Mouse (Mus musculus) layer of hippocampus, postnatal 14 days (tissue): ENCODE results near the gene Scaper. TPM values are rescaled to one million over a fixed set of nuclear protein-coding genes. Genes with fewer than 3 reads are reported as not detected.
A peak's percentile ranks its signal among the peaks of the same experiment; 100 is the strongest.

Experiments used
- DNase-seq, 2 experiments: peaks; one replicate each; pipeline ENCODE4 v3.0.0; 2021 to 2022; ENCODE audit warnings: low spot score in 2 of 2, mixed read lengths in 1 of 2
- total RNA-seq, 2 experiments: library from RNA; stranded (reverse); gene quantifications; 2 replicates each; pipeline ENCODE4 v1.2.3; 2021

Gene Scaper
- total RNA-seq, 2 experiments from 2014 or later = 31.4 to 32.3 TPM

DNA sequence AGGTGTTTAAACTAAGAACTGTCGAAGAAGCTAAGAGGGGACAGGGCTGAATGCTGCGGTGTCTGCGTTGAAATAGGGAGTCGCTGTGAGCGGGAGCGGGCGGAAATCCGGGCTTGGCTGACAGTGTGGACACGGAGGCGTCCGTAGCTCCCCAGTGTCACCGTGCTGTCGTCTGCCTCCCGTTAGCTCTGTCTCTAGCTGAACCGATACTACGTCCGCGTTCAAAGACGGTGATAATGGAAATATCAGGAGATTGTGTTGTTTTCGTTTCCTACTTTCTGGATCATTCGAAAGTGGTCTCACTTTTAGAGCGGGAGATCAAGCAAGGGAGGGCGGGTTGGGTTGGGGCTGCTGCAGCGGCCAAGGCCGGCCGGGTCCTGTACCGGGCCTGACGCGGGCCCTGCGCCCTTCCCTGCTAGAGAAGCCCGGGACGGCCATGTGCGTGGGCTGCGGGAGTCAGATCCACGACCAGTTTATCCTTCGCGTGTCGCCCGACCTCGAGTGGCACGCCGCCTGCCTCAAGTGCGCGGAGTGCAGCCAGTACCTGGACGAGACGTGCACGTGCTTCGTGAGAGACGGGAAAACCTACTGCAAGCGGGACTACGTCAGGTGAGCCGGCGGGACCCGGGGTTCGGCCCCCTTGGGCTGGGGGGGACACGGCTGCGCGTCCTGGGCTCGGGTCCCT is 396.1 kb downstream of the Scaper start:
- DNase-seq = peak in 1 of 2 experiments; percentile 24

DNA sequence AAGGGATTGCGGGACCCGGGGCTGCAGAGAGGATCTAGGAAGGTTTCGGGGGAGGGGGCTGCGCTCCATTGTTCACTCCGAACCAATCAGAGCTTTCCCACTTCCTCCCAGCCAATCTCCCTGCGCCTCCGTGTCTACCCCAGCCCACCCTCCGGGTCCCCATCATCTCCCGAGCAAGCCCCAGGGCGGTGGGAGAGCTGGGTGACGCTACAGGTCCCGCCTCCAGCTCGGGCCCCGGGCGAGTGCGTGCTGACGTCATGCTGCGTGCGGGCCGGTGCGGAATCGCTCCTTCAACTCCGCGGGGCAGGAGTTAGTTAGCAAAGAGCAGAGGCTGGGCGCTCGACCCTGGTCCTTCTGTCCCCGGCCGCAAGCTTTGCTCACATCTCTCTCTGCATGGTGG is 397.0 kb downstream of the Scaper start:
- DNase-seq = peak; percentile 55 to 78

GRCm38 (mm10) chr9:55540391-55540770 is 397.5 kb downstream of the Scaper start:
- DNase-seq = peak in 1 of 2 experiments; percentile 12

DNA sequence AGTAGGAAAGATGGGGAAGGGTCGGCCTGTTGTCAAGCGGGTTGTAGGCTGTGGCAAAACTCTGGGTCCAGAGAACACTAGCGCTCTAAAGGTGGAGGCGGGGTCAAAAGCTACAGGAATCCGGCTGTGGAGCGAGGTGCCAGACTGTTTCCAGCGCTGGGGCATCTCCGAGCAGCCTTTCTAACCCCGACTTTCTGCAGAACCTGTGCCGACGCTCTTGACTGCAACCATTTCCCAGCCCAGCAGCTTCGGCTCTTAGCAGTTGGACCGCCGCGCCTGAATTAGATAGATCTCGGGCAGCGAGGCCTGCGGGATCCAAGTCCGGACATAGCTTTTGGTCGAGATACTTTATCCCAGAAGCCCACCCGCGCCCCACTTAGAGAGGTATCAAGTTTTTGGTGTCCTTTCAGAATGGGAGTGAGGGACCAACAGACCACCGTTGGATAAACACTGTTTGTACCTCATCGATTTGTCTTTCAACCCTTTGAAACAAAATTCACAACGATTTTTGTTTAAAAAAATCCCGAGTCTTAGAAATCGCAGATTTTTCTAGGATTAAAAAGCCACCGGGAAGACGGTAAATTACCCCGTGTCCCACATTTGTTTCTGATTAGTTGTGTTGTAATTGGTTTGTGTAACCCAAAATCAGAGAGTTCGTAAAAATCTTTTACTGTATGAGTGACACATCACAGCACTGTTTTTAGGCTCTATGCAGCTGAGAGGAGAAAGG is 398.1 kb downstream of the Scaper start:
- DNase-seq = peak in 1 of 2 experiments; percentile 14

DNA sequence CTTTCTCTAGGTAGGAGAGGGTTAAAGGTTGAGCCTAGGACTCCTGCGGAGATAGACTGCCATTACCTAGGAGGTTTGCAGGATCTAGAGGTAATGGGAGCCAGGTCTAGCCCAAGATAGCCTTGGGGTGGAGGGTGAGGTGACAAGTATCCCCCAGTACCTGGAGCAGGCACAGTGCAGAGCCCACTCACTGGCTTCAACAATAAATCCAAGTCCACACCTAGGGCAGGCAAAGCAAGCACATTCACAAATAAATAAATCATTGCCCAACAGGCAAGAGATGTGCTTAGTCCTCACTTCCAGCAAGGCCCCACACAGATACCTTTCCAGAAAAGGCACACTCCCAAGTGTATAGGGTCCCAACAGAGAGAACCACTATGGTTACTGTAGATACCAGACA is 398.9 kb downstream of the Scaper start:
- DNase-seq = no peak

- DNase-seq = no peak
Measured at GRCm38 (mm10) chr9:55538377-55538776, 399.5 kb downstream of the Scaper start, which contains the start of gene Isl2. TSS of gene Isl2 (plus strand) at chr9:55538672.

DNA sequence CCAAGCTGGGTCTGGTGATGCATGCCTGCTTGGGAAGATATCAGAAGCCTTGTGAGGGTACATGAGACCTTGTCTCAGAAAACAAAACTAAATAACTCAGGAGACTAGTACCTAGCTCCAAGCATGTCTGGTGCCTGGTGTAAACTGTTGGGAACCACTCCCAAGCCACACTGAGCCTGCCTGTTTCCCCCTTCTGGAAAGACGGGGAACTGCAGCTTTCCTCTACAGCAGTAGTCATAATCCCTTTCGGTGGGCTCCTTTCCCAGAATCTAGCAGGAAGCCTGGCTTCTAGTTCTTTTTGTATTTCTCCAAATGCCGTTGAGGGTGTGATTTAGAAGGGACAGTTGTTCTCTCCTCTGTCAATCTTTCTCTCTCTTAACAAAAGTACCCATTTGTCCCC is 402.0 kb downstream of the Scaper start:
- peak; percentile 55 to 75 for DNase-seq

DNA sequence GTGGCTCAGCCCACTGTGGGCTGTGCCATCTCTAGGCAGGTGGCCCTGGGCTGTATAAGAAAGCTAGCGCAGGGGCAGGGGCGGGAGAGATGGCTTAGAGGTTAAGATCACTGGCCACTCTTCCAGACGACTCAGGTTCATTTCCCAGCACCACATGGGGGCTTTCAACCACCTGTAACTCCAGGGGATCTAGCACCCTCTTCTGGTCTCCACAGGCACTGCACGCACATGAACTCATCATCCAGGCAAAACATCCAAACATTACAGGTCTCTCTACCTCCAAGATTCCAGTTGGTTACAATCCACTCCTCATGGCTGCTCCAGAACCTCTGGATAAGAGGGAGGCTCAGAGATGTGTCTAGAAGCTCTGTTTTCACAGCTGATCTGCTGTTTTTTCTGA is 412.2 kb downstream of the Scaper start:
- DNase-seq = no peak

- DNase-seq = peak; percentile 87 to 94
Measured at GRCm38 (mm10) chr9:55512027-55512543, 425.8 kb downstream of the Scaper start, which contains the start of gene Etfa. TSS of gene Etfa (minus strand) at chr9:55512243.

DNA sequence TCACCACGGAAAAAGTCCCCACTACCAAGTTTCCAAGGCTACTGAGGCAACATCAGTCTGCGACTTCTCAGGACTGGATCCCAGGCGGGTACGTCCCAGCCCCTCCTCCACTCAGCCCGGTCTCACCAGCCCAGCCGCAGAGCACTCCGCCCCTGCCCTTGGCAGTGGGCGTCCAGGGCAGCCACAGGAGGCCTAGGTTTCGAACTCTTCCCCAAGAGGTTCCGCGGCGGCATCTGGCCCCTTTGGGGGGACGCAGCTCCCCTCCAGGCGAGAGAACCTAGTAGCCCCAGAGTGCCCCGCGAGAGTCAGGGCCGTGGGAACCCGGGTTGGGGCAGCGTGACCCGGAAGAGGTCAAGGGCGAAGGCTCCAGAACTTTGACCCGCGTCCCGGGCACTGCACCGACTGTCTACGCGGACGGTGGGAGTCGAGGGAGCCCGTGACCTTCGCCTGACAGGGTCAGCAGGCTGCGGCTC is 426.4 kb downstream of the Scaper start:
- DNase-seq = no peak

DNA sequence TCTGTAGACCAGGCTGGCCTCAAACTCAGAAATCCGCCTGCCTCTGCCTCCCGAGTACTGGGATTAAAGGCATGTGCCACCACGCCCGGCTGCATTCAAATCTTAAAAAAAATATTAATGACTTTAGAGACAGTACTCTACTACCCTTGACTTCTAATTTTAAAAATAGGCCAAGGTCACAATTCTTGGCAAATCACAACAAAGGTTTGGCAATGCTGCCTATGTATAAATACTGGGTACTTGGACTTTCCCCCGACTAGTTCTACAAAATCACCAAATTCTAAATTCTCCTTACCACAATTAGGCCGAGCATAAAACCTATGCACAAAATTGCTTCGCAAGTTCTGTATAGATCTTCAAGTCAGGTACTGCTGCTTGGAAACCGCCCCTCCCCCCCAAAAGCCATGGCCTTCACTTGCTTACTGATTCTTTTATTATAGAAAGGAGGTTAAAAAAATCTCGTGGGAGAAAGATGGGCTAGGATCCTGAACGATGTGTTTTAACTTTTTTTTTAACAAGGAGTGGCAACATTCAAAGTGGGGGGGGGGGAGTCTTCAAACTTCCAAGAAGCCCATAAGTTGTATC is 427.2 kb downstream of the Scaper start:
- DNase-seq = no peak

GRCm38 (mm10) chr9:55509731-55510130 is 428.2 kb downstream of the Scaper start:
- DNase-seq = no peak

DNA sequence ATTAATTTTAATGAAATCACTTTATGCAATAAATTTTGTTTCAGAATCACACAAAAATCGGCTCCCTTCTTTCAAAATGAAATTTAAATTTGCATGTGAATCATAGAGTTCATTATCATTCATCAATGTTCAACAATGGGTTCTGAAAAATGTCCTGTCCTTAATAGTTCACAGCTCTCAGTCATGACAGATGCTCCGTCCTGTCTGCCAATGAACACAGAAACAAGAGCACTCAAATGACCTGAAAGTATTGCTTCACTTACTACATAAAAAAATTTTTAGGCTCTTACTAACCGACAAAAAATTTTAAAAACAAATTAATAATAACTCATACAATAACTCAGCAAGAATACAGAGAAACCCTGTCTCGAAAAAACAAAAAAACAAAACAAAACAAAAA is 429.2 kb downstream of the Scaper start:
- no peak for DNase-seq

DNA sequence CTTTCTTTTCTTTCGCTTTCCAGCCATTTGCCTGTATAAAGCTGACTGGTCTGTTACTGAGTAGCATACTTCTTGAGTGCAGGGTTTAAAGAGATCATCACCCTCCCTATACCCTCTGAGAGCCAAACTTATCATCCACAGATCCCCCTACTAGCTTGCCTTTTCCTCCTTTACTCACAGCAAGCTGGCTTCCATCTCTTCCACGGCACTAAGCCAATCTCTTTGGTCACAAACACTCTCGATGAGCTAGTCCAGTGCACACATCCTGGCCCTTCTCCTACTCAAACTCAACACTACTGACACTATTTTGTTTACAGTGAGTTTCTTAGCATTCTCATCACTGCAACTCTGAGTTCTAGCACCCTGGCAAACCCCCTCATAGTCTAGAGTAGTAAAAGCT is 430.0 kb downstream of the Scaper start:
- DNase-seq = no peak

Other genes starting within 250 kb of the Scaper start
- not detected for gene 4930563M21Rik, start 72.4 kb upstream of the Scaper start, total RNA-seq
- 100 to 1,000 TPM; 110 to 116 TPM for gene Rcn2, start 103.7 kb upstream of the Scaper start, total RNA-seq
- gene Pstpip1, start 151.8 kb upstream of the Scaper start, total RNA-seq = 1 to 10 TPM; 2.9 to 3.5 TPM
- 100 to 1,000 TPM; 378 to 389 TPM for gene Tspan3, start 227.4 kb upstream of the Scaper start, total RNA-seq